Mouse (Mus musculus): ENCODE measurements around the gene Cask.

Gene Cask

GRCm38 (mm10) chrX:13612115-13612514 lies 239.1 kb downstream of the Cask start:
- Histone ChIP-seq H3K36me3 (ENCODE audit: insufficient read depth, low read length) (no peaks in the 10 kb centered on the region), H3K4me1 (replicated peaks; ENCODE audit: low read depth, low read length) (no peaks in the 10 kb centered on the region), H3K4me3 (replicated peaks; ENCODE audit: low read length) (no peak overlapping the region), H3K9me3 (ENCODE audit: low read length) (no peaks in the 10 kb centered on the region), H3K27me3 (ENCODE audit: insufficient read depth, low read length) (no peaks in the 10 kb centered on the region)
- TF ChIP-seq CTCF (conservative IDR thresholded peaks at IDR 0.05; ENCODE audit: low read length), result no peak
- TF ChIP-seq NANOG (IDR thresholded peaks at IDR 0.05; ENCODE audit: borderline replicate concordance, low read length), result no peak
- TF ChIP-seq POU5F1 (IDR thresholded peaks at IDR 0.05; ENCODE audit: borderline replicate concordance, low read length), result no peak

GRCm38 (mm10) chrX:13611114-13611513 lies 240.1 kb downstream of the Cask start:
- Histone ChIP-seq H3K27me3 (ENCODE audit: insufficient read depth, low read length) (no peaks in the 10 kb centered on the region), H3K4me1 (replicated peaks; ENCODE audit: low read depth, low read length) (no peaks in the 10 kb centered on the region), H3K36me3 (ENCODE audit: insufficient read depth, low read length) (no peaks in the 10 kb centered on the region), H3K4me3 (replicated peaks; ENCODE audit: low read length) (no peak overlapping the region), H3K9me3 (ENCODE audit: low read length) (no peaks in the 10 kb centered on the region)
- TF ChIP-seq CTCF (conservative IDR thresholded peaks at IDR 0.05; ENCODE audit: low read length) (no peak), NANOG (IDR thresholded peaks at IDR 0.05; ENCODE audit: borderline replicate concordance, low read length) (no peak), POU5F1 (IDR thresholded peaks at IDR 0.05; ENCODE audit: borderline replicate concordance, low read length) (no peak)

GRCm38 (mm10) chrX:13607752-13608151 lies 243.4 kb downstream of the Cask start:
- H3K4me1 ChIP-seq (replicated peaks; ENCODE audit: low read depth, low read length), result no peaks in the 10 kb centered on the region
- no peaks in the 10 kb centered on the region for H3K27me3 ChIP-seq (ENCODE audit: insufficient read depth, low read length)
- no peak overlapping the region for H3K4me3 ChIP-seq (replicated peaks; ENCODE audit: low read length)
- H3K9me3 ChIP-seq (ENCODE audit: low read length), result no peaks in the 10 kb centered on the region
- H3K36me3 ChIP-seq (ENCODE audit: insufficient read depth, low read length), result no peaks in the 10 kb centered on the region
- TF ChIP-seq NANOG (IDR thresholded peaks at IDR 0.05; ENCODE audit: borderline replicate concordance, low read length) (no peak), POU5F1 (IDR thresholded peaks at IDR 0.05; ENCODE audit: borderline replicate concordance, low read length) (no peak), CTCF (conservative IDR thresholded peaks at IDR 0.05; ENCODE audit: low read length) (no peak)

- H3K9me3 ChIP-seq (ENCODE audit: low read length), result no peaks in the 10 kb centered on the region
- H3K27me3 ChIP-seq (ENCODE audit: insufficient read depth, low read length), result no peaks in the 10 kb centered on the region
- no peaks in the 10 kb centered on the region for H3K36me3 ChIP-seq (ENCODE audit: insufficient read depth, low read length)
- no peak for TF ChIP-seq POU5F1 (IDR thresholded peaks at IDR 0.05; ENCODE audit: borderline replicate concordance, low read length)
- no peak for TF ChIP-seq CTCF (conservative IDR thresholded peaks at IDR 0.05; ENCODE audit: low read length)
- no peak for TF ChIP-seq NANOG (IDR thresholded peaks at IDR 0.05; ENCODE audit: borderline replicate concordance, low read length)
- H3K4me3 ChIP-seq (replicated peaks; ENCODE audit: low read length), result no peak overlapping the region
- no peaks in the 10 kb centered on the region for H3K4me1 ChIP-seq (replicated peaks; ENCODE audit: low read depth, low read length)
Observed at GRCm38 (mm10) chrX:13606741-13607140, 244.4 kb downstream of the Cask start.

- no peaks in the 10 kb centered on the region for H3K9me3 ChIP-seq (ENCODE audit: low read length)
- no peaks in the 10 kb centered on the region for H3K4me1 ChIP-seq (replicated peaks; ENCODE audit: low read depth, low read length)
- H3K36me3 ChIP-seq (ENCODE audit: insufficient read depth, low read length), result no peaks in the 10 kb centered on the region
- no peak overlapping the region for H3K4me3 ChIP-seq (replicated peaks; ENCODE audit: low read length)
- TF ChIP-seq CTCF (conservative IDR thresholded peaks at IDR 0.05; ENCODE audit: low read length) (no peak), POU5F1 (IDR thresholded peaks at IDR 0.05; ENCODE audit: borderline replicate concordance, low read length) (no peak), NANOG (IDR thresholded peaks at IDR 0.05; ENCODE audit: borderline replicate concordance, low read length) (no peak)
- H3K27me3 ChIP-seq (ENCODE audit: insufficient read depth, low read length), result no peaks in the 10 kb centered on the region
Observed at GRCm38 (mm10) chrX:13599966-13600365, 251.2 kb downstream of the Cask start.

- Histone ChIP-seq H3K9me3 (ENCODE audit: low read length) (no peaks in the 10 kb centered on the region), H3K27me3 (ENCODE audit: insufficient read depth, low read length) (no peaks in the 10 kb centered on the region), H3K4me1 (replicated peaks; ENCODE audit: low read depth, low read length) (no peaks in the 10 kb centered on the region), H3K4me3 (replicated peaks; ENCODE audit: low read length) (no peak overlapping the region), H3K36me3 (ENCODE audit: insufficient read depth, low read length) (no peaks in the 10 kb centered on the region)
- TF ChIP-seq CTCF (conservative IDR thresholded peaks at IDR 0.05; ENCODE audit: low read length) (no peak), NANOG (IDR thresholded peaks at IDR 0.05; ENCODE audit: borderline replicate concordance, low read length) (no peak), POU5F1 (IDR thresholded peaks at IDR 0.05; ENCODE audit: borderline replicate concordance, low read length) (no peak)
Observed at GRCm38 (mm10) chrX:13599373-13599772, 251.8 kb downstream of the Cask start.

- no peaks in the 10 kb centered on the region for H3K9me3 ChIP-seq (ENCODE audit: low read length)
- H3K4me1 ChIP-seq (replicated peaks; ENCODE audit: low read depth, low read length), result no peaks in the 10 kb centered on the region
- TF ChIP-seq POU5F1 (IDR thresholded peaks at IDR 0.05; ENCODE audit: borderline replicate concordance, low read length), result no peak
- no peak for TF ChIP-seq NANOG (IDR thresholded peaks at IDR 0.05; ENCODE audit: borderline replicate concordance, low read length)
- no peak for TF ChIP-seq CTCF (conservative IDR thresholded peaks at IDR 0.05; ENCODE audit: low read length)
- no peak overlapping the region for H3K4me3 ChIP-seq (replicated peaks; ENCODE audit: low read length)
- H3K36me3 ChIP-seq (ENCODE audit: insufficient read depth, low read length), result no peaks in the 10 kb centered on the region
- no peaks in the 10 kb centered on the region for H3K27me3 ChIP-seq (ENCODE audit: insufficient read depth, low read length)
Observed at GRCm38 (mm10) chrX:13577647-13578046, 273.5 kb downstream of the Cask start.

- Histone ChIP-seq H3K36me3 (ENCODE audit: insufficient read depth, low read length) (no peaks in the 10 kb centered on the region), H3K4me1 (replicated peaks; ENCODE audit: low read depth, low read length) (no peaks in the 10 kb centered on the region), H3K9me3 (ENCODE audit: low read length) (no peaks in the 10 kb centered on the region), H3K4me3 (replicated peaks; ENCODE audit: low read length) (no peak overlapping the region), H3K27me3 (ENCODE audit: insufficient read depth, low read length) (no peaks in the 10 kb centered on the region)
- TF ChIP-seq CTCF (conservative IDR thresholded peaks at IDR 0.05; ENCODE audit: low read length), result no peak
- TF ChIP-seq NANOG (IDR thresholded peaks at IDR 0.05; ENCODE audit: borderline replicate concordance, low read length), result no peak
- TF ChIP-seq POU5F1 (IDR thresholded peaks at IDR 0.05; ENCODE audit: borderline replicate concordance, low read length), result no peak
Observed at GRCm38 (mm10) chrX:13576606-13577005, 274.6 kb downstream of the Cask start.

GRCm38 (mm10) chrX:13574872-13575271 lies 276.3 kb downstream of the Cask start:
- no peak overlapping the region for H3K4me3 ChIP-seq (replicated peaks; ENCODE audit: low read length)
- no peaks in the 10 kb centered on the region for H3K27me3 ChIP-seq (ENCODE audit: insufficient read depth, low read length)
- H3K9me3 ChIP-seq (ENCODE audit: low read length), result no peaks in the 10 kb centered on the region
- no peaks in the 10 kb centered on the region for H3K4me1 ChIP-seq (replicated peaks; ENCODE audit: low read depth, low read length)
- H3K36me3 ChIP-seq (ENCODE audit: insufficient read depth, low read length), result no peaks in the 10 kb centered on the region
- no peak for TF ChIP-seq NANOG (IDR thresholded peaks at IDR 0.05; ENCODE audit: borderline replicate concordance, low read length)
